ENCODE assay signal across 16 mouse cellular contexts in the genomic region with DNA sequence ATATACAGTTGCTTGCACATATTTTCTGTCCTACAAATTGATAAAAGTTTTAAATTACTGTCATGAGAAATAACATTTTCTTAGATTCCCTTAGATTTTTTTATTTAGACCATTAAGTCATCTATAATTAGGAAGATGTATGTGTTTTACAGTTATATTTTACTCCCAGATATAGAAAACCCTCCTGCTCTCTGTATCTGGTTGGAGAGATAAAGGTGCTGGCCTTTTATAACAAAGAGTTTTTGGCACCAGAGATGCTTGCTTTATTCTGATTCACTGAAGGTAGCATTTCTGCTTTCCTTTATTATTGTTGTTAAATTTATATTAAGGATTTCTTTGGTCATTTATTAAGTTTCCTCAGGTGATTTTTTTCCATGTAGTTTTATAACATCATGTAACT.
"Had no signal": no experiment of that assay in that cellular context is flagged by ENCODE, and none has a peak within 500 bp of the region (broad histone marks: within the 10 kb centered on the region; RNA-seq: fewer than 3 reads in every experiment).

No protein-coding gene starts in this region.

- H3K27me3 ChIP-seq: neural tube, embryonic 13.5 days; neural tube, embryonic 15.5 days; stomach, embryonic 15.5 days had no signal

- H3K27ac ChIP-seq: neural tube, embryonic 13.5 days; neural tube, embryonic 15.5 days; stomach, embryonic 15.5 days; stomach, postnatal 0 days had no signal

- H3K4me1 ChIP-seq: neural tube, embryonic 13.5 days; neural tube, embryonic 15.5 days; stomach, embryonic 15.5 days had no signal

- DNase-seq: retina, postnatal 1 day; right cerebral cortex, adult 18-20 months; right cerebral cortex, postnatal 14 days; right cerebral cortex, postnatal 25 days; right cerebral cortex, postnatal 4 days; spleen, adult 18-20 months; thymus, adult 18-20 months; thymus, adult 2 months; thymus, postnatal 14 days; thymus, postnatal 25 days; thymus, postnatal 36 days; thymus, postnatal 4 days had no signal

- H3K4me3 ChIP-seq: neural tube, embryonic 13.5 days; neural tube, embryonic 15.5 days; stomach, embryonic 15.5 days had no signal

- H3K36me3 ChIP-seq: neural tube, embryonic 13.5 days; neural tube, embryonic 15.5 days; stomach, embryonic 15.5 days had no signal

- H3K9me3 ChIP-seq: neural tube, embryonic 13.5 days; neural tube, embryonic 15.5 days; stomach, embryonic 15.5 days had no signal

- H3K9ac ChIP-seq: neural tube, embryonic 13.5 days; neural tube, embryonic 15.5 days; stomach, embryonic 15.5 days had no signal
